Mouse (Mus musculus): ENCODE measurements around the gene 2410004P03Rik.

- TF ChIP-seq CTCF (IDR thresholded peaks at IDR 0.05; ENCODE audit: low read depth, low read length) (no peak), POLR2AphosphoS5 (IDR thresholded peaks at IDR 0.05; ENCODE audit: insufficient replicate concordance, low read depth, low read length) (no peak), GATA1 (IDR thresholded peaks at IDR 0.05; ENCODE audit: borderline replicate concordance, low read length) (no peak), TAL1 (conservative IDR thresholded peaks at IDR 0.05; ENCODE audit: low read depth, low read length) (no peak), GATA2 (IDR thresholded peaks at IDR 0.05; ENCODE audit: borderline replicate concordance, low read depth, low read length) (no peak)
These were observed 15.2 kb downstream of the 2410004P03Rik start for GRCm38 (mm10) chr12:16996281-16996680.

Data from G1E (cell line).